Mouse (Mus musculus): ENCODE data around the gene Srgap2. TPM values are rescaled to one million over a fixed set of nuclear protein-coding genes. Genes with fewer than 3 reads are reported as not detected.
"Not testable (repeated sequence)": the region's sequence is repeated elsewhere in the genome, so short reads cannot be mapped to it uniquely, and the experiment has no call there.

Gene Srgap2
- total and polyA plus RNA-seq, 2 experiments from 2014 or later = 5.9 to 18.1 TPM

GRCm38 (mm10) chr1:131335604-131336003 is 191.5 kb downstream of the Srgap2 start:
- no peak overlapping the region for H3K4me2 ChIP-seq (ENCODE audit: low read depth, low read length)
- no peaks in the 10 kb centered on the region for H3K9me3 ChIP-seq (replicated peaks; ENCODE audit: control insufficient read depth, low read length)
- H3K4me1 ChIP-seq (ENCODE audit: control insufficient read depth, insufficient read depth) = no peaks in the 10 kb centered on the region
- no peak overlapping the region for H3K9ac ChIP-seq (replicated peaks; ENCODE audit: low read depth, low read length)
- DNase-seq (ENCODE audit: low spot score) (no peak), ATAC-seq (ENCODE audit: insufficient read depth, low read depth) (no peak)
- H3K27ac ChIP-seq (ENCODE audit: low read depth) = no peak overlapping the region
- TF ChIP-seq EP300 (IDR thresholded peaks at IDR 0.05; ENCODE audit: low read depth) = no peak
- TF ChIP-seq CTCF (IDR thresholded peaks at IDR 0.05; ENCODE audit: low read depth) = no peak
- H3K4me3 ChIP-seq (ENCODE audit: low read depth, low read length) = no peak overlapping the region
- H3K36me3 ChIP-seq (replicated peaks; ENCODE audit: control insufficient read depth, insufficient read depth, low read length) = peaks cover 42% of the 10 kb centered on the region
- H3K27me3 ChIP-seq (ENCODE audit: control insufficient read depth, insufficient read depth, low read length) = no peaks in the 10 kb centered on the region
- WGBS = 49% methylated on average over 3 of the region's 3 CpGs

- H3K36me3 ChIP-seq (replicated peaks; ENCODE audit: control insufficient read depth, insufficient read depth, low read length) = peaks cover 32% of the 10 kb centered on the region
- TF ChIP-seq CTCF (IDR thresholded peaks at IDR 0.05; ENCODE audit: low read depth) (no peak), EP300 (IDR thresholded peaks at IDR 0.05; ENCODE audit: low read depth) (no peak)
- ATAC-seq (ENCODE audit: insufficient read depth, low read depth) (no peak), DNase-seq (ENCODE audit: low spot score) (no peak)
- no peak overlapping the region for H3K9ac ChIP-seq (replicated peaks; ENCODE audit: low read depth, low read length)
- H3K4me2 ChIP-seq (ENCODE audit: low read depth, low read length) = no peak overlapping the region
- no peak overlapping the region for H3K27ac ChIP-seq (ENCODE audit: low read depth)
- no peaks in the 10 kb centered on the region for H3K27me3 ChIP-seq (ENCODE audit: control insufficient read depth, insufficient read depth, low read length)
- H3K4me3 ChIP-seq (ENCODE audit: low read depth, low read length) = no peak overlapping the region
- 100% methylated on average over 1 of the region's 1 CpGs for WGBS
- H3K4me1 ChIP-seq (ENCODE audit: control insufficient read depth, insufficient read depth) = no peaks in the 10 kb centered on the region
- 0 out of 2 replicates have a peak, but pooled peaks cover 3% of the 10 kb centered on the region for H3K9me3 ChIP-seq (replicated peaks; ENCODE audit: control insufficient read depth, low read length)
Observed at GRCm38 (mm10) chr1:131331180-131331579, 196.0 kb downstream of the Srgap2 start.

GRCm38 (mm10) chr1:131329093-131329492 is 198.1 kb downstream of the Srgap2 start:
- H3K36me3 ChIP-seq (replicated peaks; ENCODE audit: control insufficient read depth, insufficient read depth, low read length) = peaks cover 34% of the 10 kb centered on the region

DNA sequence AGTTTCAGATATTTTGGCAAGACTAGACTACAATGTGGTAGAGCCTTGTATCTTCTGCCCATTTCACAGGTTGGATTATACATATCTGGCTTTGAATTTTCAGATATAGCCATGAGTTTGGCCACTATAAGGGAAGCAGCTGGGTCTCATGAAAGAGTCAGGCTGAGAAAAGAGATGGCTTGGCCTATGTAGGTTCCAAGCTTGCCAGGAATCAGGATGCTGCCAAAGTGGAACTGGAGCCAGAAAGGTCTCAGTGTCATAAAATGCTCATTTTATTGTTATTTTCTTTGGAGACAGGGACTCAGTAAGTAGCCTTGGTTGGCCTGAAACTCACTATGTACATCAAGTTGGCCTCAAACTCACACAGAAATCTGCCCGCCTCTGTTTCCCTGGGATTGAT is 200.0 kb downstream of the Srgap2 start:
- peaks cover 37% of the 10 kb centered on the region for H3K36me3 ChIP-seq (replicated peaks; ENCODE audit: control insufficient read depth, insufficient read depth, low read length)
- WGBS = 91% methylated on average over 1 of the region's 1 CpGs

More at GRCm38 (mm10) chr1:131329093-131329492, 198.1 kb downstream of the Srgap2 start:
- H3K27me3 ChIP-seq (ENCODE audit: control insufficient read depth, insufficient read depth, low read length); H3K4me1 ChIP-seq (ENCODE audit: control insufficient read depth, insufficient read depth); H3K4me2 ChIP-seq (ENCODE audit: low read depth, low read length); ATAC-seq (ENCODE audit: insufficient read depth, low read depth); DNase-seq (ENCODE audit: low spot score); H3K9me3 ChIP-seq (replicated peaks; ENCODE audit: control insufficient read depth, low read length); H3K4me3 ChIP-seq (ENCODE audit: low read depth, low read length); H3K27ac ChIP-seq (ENCODE audit: low read depth); H3K9ac ChIP-seq (replicated peaks; ENCODE audit: low read depth, low read length): not testable (repeated sequence)
- TF ChIP-seq CTCF (IDR thresholded peaks at IDR 0.05; ENCODE audit: low read depth) = 0 out of 2 replicates have a peak, but pooled peaks have one; percentile 4
- 93% methylated on average over 1 of the region's 1 CpGs for WGBS

GRCm38 (mm10) chr1:131324816-131325463 is 202.2 kb downstream of the Srgap2 start:
- ATAC-seq (ENCODE audit: insufficient read depth, low read depth) (no peak), DNase-seq (ENCODE audit: low spot score) (no peak)
- no peak overlapping the region for H3K4me3 ChIP-seq (ENCODE audit: low read depth, low read length)
- no peaks in the 10 kb centered on the region for H3K27me3 ChIP-seq (ENCODE audit: control insufficient read depth, insufficient read depth, low read length)
- no peak overlapping the region for H3K27ac ChIP-seq (ENCODE audit: low read depth)
- no peak overlapping the region for H3K4me2 ChIP-seq (ENCODE audit: low read depth, low read length)
- H3K9ac ChIP-seq (replicated peaks; ENCODE audit: low read depth, low read length) = no peak overlapping the region
- WGBS = 76% methylated on average over 3 of the region's 3 CpGs
- 0 out of 2 replicates have a peak, but pooled peaks cover 3% of the 10 kb centered on the region for H3K9me3 ChIP-seq (replicated peaks; ENCODE audit: control insufficient read depth, low read length)
- peaks cover 45% of the 10 kb centered on the region for H3K36me3 ChIP-seq (replicated peaks; ENCODE audit: control insufficient read depth, insufficient read depth, low read length)
- TF ChIP-seq CTCF (IDR thresholded peaks at IDR 0.05; ENCODE audit: low read depth) (no peak), EP300 (IDR thresholded peaks at IDR 0.05; ENCODE audit: low read depth) (no peak)
- no peaks in the 10 kb centered on the region for H3K4me1 ChIP-seq (ENCODE audit: control insufficient read depth, insufficient read depth)

More for the DNA sequence above, 200.0 kb downstream of the Srgap2 start:
- H3K9ac ChIP-seq (replicated peaks; ENCODE audit: low read depth, low read length) = no peak overlapping the region
- no peak overlapping the region for H3K4me2 ChIP-seq (ENCODE audit: low read depth, low read length)
- H3K27me3 ChIP-seq (ENCODE audit: control insufficient read depth, insufficient read depth, low read length) = no peaks in the 10 kb centered on the region
- H3K27ac ChIP-seq (ENCODE audit: low read depth) = no peak overlapping the region
- no peaks in the 10 kb centered on the region for H3K4me1 ChIP-seq (ENCODE audit: control insufficient read depth, insufficient read depth)
- no peak overlapping the region for H3K4me3 ChIP-seq (ENCODE audit: low read depth, low read length)
- ATAC-seq (ENCODE audit: insufficient read depth, low read depth) (no peak), DNase-seq (ENCODE audit: low spot score) (no peak)
- H3K9me3 ChIP-seq (replicated peaks; ENCODE audit: control insufficient read depth, low read length) = 0 out of 2 replicates have a peak, but pooled peaks cover 3% of the 10 kb centered on the region
- no peak for TF ChIP-seq EP300 (IDR thresholded peaks at IDR 0.05; ENCODE audit: low read depth)
- no peak for TF ChIP-seq CTCF (IDR thresholded peaks at IDR 0.05; ENCODE audit: low read depth)
